Mouse (Mus musculus): Measurements from ENCODE around the gene Dus3l. TPM values are rescaled to one million over a fixed set of nuclear protein-coding genes. Genes with fewer than 3 reads are reported as not detected.

Gene Dus3l
- polyA plus RNA-seq, 1 experiment from 2014 or later: 12.5 TPM

Other genes starting within 250 kb of the Dus3l start
- gene Gm20219, start 210.4 kb upstream of the Dus3l start, polyA plus RNA-seq (2015; fragmentation: Nextera tagmentation; extraction: Ambion mirVana): 0.12 and 0.15 TPM in 2 replicates
- 31.2 and 34.8 TPM in 2 replicates for gene Safb2, start 180.2 kb upstream of the Dus3l start, polyA plus RNA-seq (2015; fragmentation: Nextera tagmentation; extraction: Ambion mirVana)
- 36.3 and 40.4 TPM in 2 replicates for gene Safb, start 179.9 kb upstream of the Dus3l start, polyA plus RNA-seq (2015; fragmentation: Nextera tagmentation; extraction: Ambion mirVana)
- gene 2410015M20Rik, start 155.0 kb upstream of the Dus3l start, polyA plus RNA-seq (2015; fragmentation: Nextera tagmentation; extraction: Ambion mirVana): 125 and 143 TPM in 2 replicates
- 745 and 882 TPM in 2 replicates for gene Rpl36, start 151.3 kb upstream of the Dus3l start, polyA plus RNA-seq (2015; fragmentation: Nextera tagmentation; extraction: Ambion mirVana)
- 36.9 and 44.5 TPM in 2 replicates for gene Lonp1, start 137.9 kb upstream of the Dus3l start, polyA plus RNA-seq (2015; fragmentation: Nextera tagmentation; extraction: Ambion mirVana)
- 0.30 and 0.44 TPM in 2 replicates for gene Catsperd, start 136.6 kb upstream of the Dus3l start, polyA plus RNA-seq (2015; fragmentation: Nextera tagmentation; extraction: Ambion mirVana)
- 40.8 and 42.6 TPM in 2 replicates for gene Ranbp3, start 91.5 kb upstream of the Dus3l start, polyA plus RNA-seq (2015; fragmentation: Nextera tagmentation; extraction: Ambion mirVana)
- gene Ndufa11, start 47.0 kb upstream of the Dus3l start, polyA plus RNA-seq (2015; fragmentation: Nextera tagmentation; extraction: Ambion mirVana): 210 and 226 TPM in 2 replicates
- 2.4 and 2.6 TPM in 2 replicates for gene Vmac, start 46.7 kb upstream of the Dus3l start, polyA plus RNA-seq (2015; fragmentation: Nextera tagmentation; extraction: Ambion mirVana)
- 1.1 and 1.6 TPM in 2 replicates for gene Nrtn, start 7.2 kb upstream of the Dus3l start, polyA plus RNA-seq (2015; fragmentation: Nextera tagmentation; extraction: Ambion mirVana)
- gene Prr22, start 5.5 kb downstream of the Dus3l start, polyA plus RNA-seq (2015; fragmentation: Nextera tagmentation; extraction: Ambion mirVana): 0.23 and 0.60 TPM in 2 replicates
- 11.9 and 14.6 TPM in 2 replicates for gene Rfx2, start 66.3 kb downstream of the Dus3l start, polyA plus RNA-seq (2015; fragmentation: Nextera tagmentation; extraction: Ambion mirVana)
- gene Acsbg2, start 109.7 kb downstream of the Dus3l start, polyA plus RNA-seq (2015; fragmentation: Nextera tagmentation; extraction: Ambion mirVana): not detected in 2 replicates
- 0.03 and 0.07 TPM in 2 replicates for gene 1700061G19Rik, start 110.7 kb downstream of the Dus3l start, polyA plus RNA-seq (2015; fragmentation: Nextera tagmentation; extraction: Ambion mirVana)
- gene Mllt1, start 170.7 kb downstream of the Dus3l start, polyA plus RNA-seq (2015; fragmentation: Nextera tagmentation; extraction: Ambion mirVana): 9.0 and 10.2 TPM in 2 replicates
- not detected in 2 replicates for gene Acer1, start 217.4 kb downstream of the Dus3l start, polyA plus RNA-seq (2015; fragmentation: Nextera tagmentation; extraction: Ambion mirVana)
- gene Clpp, start 225.5 kb downstream of the Dus3l start, polyA plus RNA-seq (2015; fragmentation: Nextera tagmentation; extraction: Ambion mirVana): 67.8 and 75.8 TPM in 2 replicates
- 15.4 and 17.0 TPM in 2 replicates for gene Alkbh7, start 232.6 kb downstream of the Dus3l start, polyA plus RNA-seq (2015; fragmentation: Nextera tagmentation; extraction: Ambion mirVana)
- not detected in 2 replicates for gene Pspn, start 235.3 kb downstream of the Dus3l start, polyA plus RNA-seq (2015; fragmentation: Nextera tagmentation; extraction: Ambion mirVana)
- gene Gtf2f1, start 246.5 kb downstream of the Dus3l start, polyA plus RNA-seq (2015; fragmentation: Nextera tagmentation; extraction: Ambion mirVana): 46.8 and 48.8 TPM in 2 replicates
- gene Gm17949, start 246.7 kb downstream of the Dus3l start, polyA plus RNA-seq (2015; fragmentation: Nextera tagmentation; extraction: Ambion mirVana): 0.20 and 0.36 TPM in 2 replicates

All from liver, embryonic 15.5 days (tissue).